Mouse (Mus musculus): Measurements from ENCODE around the gene Mst1. TPM values are rescaled to one million over a fixed set of nuclear protein-coding genes. Genes with fewer than 3 reads are reported as not detected.

Mst1 gene
- polyA plus RNA-seq, 1 experiment from 2014 or later, result 62.0 TPM

GRCm38 (mm10) chr9:108049561-108050251 lies 30.5 kb upstream of the Mst1 start:
- Histone ChIP-seq H3K4me2 (ENCODE audit: low read depth, low read length) (peak overlapping the region; percentile 97), H3K4me3 (ENCODE audit: low read depth, low read length) (peak overlapping the region; percentile 77), H3K4me1 (ENCODE audit: control insufficient read depth, low read depth, low read length) (peaks cover 49% of the 10 kb centered on the region), H3K36me3 (ENCODE audit: control insufficient read depth, insufficient read depth) (peaks cover 53% of the 10 kb centered on the region), H3K27me3 (ENCODE audit: control insufficient read depth, insufficient read depth, low read depth, low read length) (no peaks in the 10 kb centered on the region), H3K9ac (ENCODE audit: low read depth, low read length) (peak overlapping the region; percentile 68), H3K27ac (ENCODE audit: low read length) (peak overlapping the region; percentile 57), H3K9me3 (replicated peaks; ENCODE audit: control insufficient read depth, low read length) (no peaks in the 10 kb centered on the region)
- WGBS (ENCODE audit: insufficient replicate concordance), result 33% methylated on average over 15 of the region's 15 CpGs
- ATAC-seq (ENCODE audit: low read depth), result no peak

GRCm38 (mm10) chr9:108051184-108051930 lies 28.9 kb upstream of the Mst1 start:
- no peaks in the 10 kb centered on the region for H3K27me3 ChIP-seq (ENCODE audit: control insufficient read depth, insufficient read depth, low read depth, low read length)
- no peak overlapping the region for H3K9ac ChIP-seq (ENCODE audit: low read depth, low read length)
- no peak overlapping the region for H3K4me3 ChIP-seq (ENCODE audit: low read depth, low read length)
- H3K9me3 ChIP-seq (replicated peaks; ENCODE audit: control insufficient read depth, low read length), result no peaks in the 10 kb centered on the region
- no peak overlapping the region for H3K4me2 ChIP-seq (ENCODE audit: low read depth, low read length)
- no peak overlapping the region for H3K27ac ChIP-seq (ENCODE audit: low read length)
- peaks cover 47% of the 10 kb centered on the region for H3K4me1 ChIP-seq (ENCODE audit: control insufficient read depth, low read depth, low read length)
- peaks cover 53% of the 10 kb centered on the region for H3K36me3 ChIP-seq (ENCODE audit: control insufficient read depth, insufficient read depth)
- 90% methylated on average over 15 of the region's 15 CpGs for WGBS (ENCODE audit: insufficient replicate concordance)
- no peak for ATAC-seq (ENCODE audit: low read depth)

GRCm38 (mm10) chr9:108051931-108052220 lies 28.4 kb upstream of the Mst1 start:
- Histone ChIP-seq H3K9me3 (replicated peaks; ENCODE audit: control insufficient read depth, low read length) (no peaks in the 10 kb centered on the region), H3K27me3 (ENCODE audit: control insufficient read depth, insufficient read depth, low read depth, low read length) (no peaks in the 10 kb centered on the region), H3K4me1 (ENCODE audit: control insufficient read depth, low read depth, low read length) (peaks cover 42% of the 10 kb centered on the region), H3K4me2 (ENCODE audit: low read depth, low read length) (no peak overlapping the region), H3K9ac (ENCODE audit: low read depth, low read length) (no peak overlapping the region), H3K36me3 (ENCODE audit: control insufficient read depth, insufficient read depth) (peaks cover 53% of the 10 kb centered on the region), H3K4me3 (ENCODE audit: low read depth, low read length) (no peak overlapping the region), H3K27ac (ENCODE audit: low read length) (no peak overlapping the region)
- no peak for ATAC-seq (ENCODE audit: low read depth)
- WGBS (ENCODE audit: insufficient replicate concordance), result 72% methylated on average over 4 of the region's 4 CpGs

GRCm38 (mm10) chr9:108052411-108052810 lies 27.8 kb upstream of the Mst1 start:
- Histone ChIP-seq H3K36me3 (ENCODE audit: control insufficient read depth, insufficient read depth) (peaks cover 55% of the 10 kb centered on the region), H3K9ac (ENCODE audit: low read depth, low read length) (no peak overlapping the region), H3K27ac (ENCODE audit: low read length) (0 out of 2 replicates have a peak overlapping the region, but pooled peaks have one; percentile 31), H3K27me3 (ENCODE audit: control insufficient read depth, insufficient read depth, low read depth, low read length) (no peaks in the 10 kb centered on the region), H3K4me3 (ENCODE audit: low read depth, low read length) (no peak overlapping the region), H3K4me2 (ENCODE audit: low read depth, low read length) (no peak overlapping the region), H3K4me1 (ENCODE audit: control insufficient read depth, low read depth, low read length) (peaks cover 36% of the 10 kb centered on the region), H3K9me3 (replicated peaks; ENCODE audit: control insufficient read depth, low read length) (no peaks in the 10 kb centered on the region)
- ATAC-seq (ENCODE audit: low read depth), result no peak
- 69% methylated on average over 7 of the region's 7 CpGs for WGBS (ENCODE audit: insufficient replicate concordance)

- Histone ChIP-seq H3K36me3 (ENCODE audit: control insufficient read depth, insufficient read depth) (peaks cover 61% of the 10 kb centered on the region), H3K4me3 (ENCODE audit: low read depth, low read length) (no peak within 1 kb of the TSS), H3K27me3 (ENCODE audit: control insufficient read depth, insufficient read depth, low read depth, low read length) (no peaks in the 10 kb centered on the region), H3K9ac (ENCODE audit: low read depth, low read length) (no peak within 1 kb of the TSS), H3K9me3 (replicated peaks; ENCODE audit: control insufficient read depth, low read length) (no peaks in the 10 kb centered on the region), H3K4me2 (ENCODE audit: low read depth, low read length) (peak within 1 kb of the TSS; percentile 44), H3K4me1 (ENCODE audit: control insufficient read depth, low read depth, low read length) (peaks cover 30% of the 10 kb centered on the region), H3K27ac (ENCODE audit: low read length) (peak within 1 kb of the TSS; percentile 33; the same call in 1 of the 2 replicates)
- ATAC-seq (ENCODE audit: low read depth), result peak; percentile 28
- WGBS (ENCODE audit: insufficient replicate concordance), result 50% methylated on average over 20 of the region's 20 CpGs
Measured at GRCm38 (mm10) chr9:108052885-108053664, 27.2 kb upstream of the Mst1 start, which contains the start of gene Amigo3. Amigo3 (plus strand) TSS chr9:108053159.

GRCm38 (mm10) chr9:108053665-108054225 lies 26.5 kb upstream of the Mst1 start:
- peaks cover 68% of the 10 kb centered on the region for H3K36me3 ChIP-seq (ENCODE audit: control insufficient read depth, insufficient read depth)

GRCm38 (mm10) chr9:108054331-108055040 lies 25.8 kb upstream of the Mst1 start:
- no peak overlapping the region for H3K9ac ChIP-seq (ENCODE audit: low read depth, low read length)
- peaks cover 22% of the 10 kb centered on the region for H3K4me1 ChIP-seq (ENCODE audit: control insufficient read depth, low read depth, low read length)
- H3K4me2 ChIP-seq (ENCODE audit: low read depth, low read length), result no peak overlapping the region
- no peak for ATAC-seq (ENCODE audit: low read depth)
- H3K27me3 ChIP-seq (ENCODE audit: control insufficient read depth, insufficient read depth, low read depth, low read length), result no peaks in the 10 kb centered on the region
- peaks cover 75% of the 10 kb centered on the region for H3K36me3 ChIP-seq (ENCODE audit: control insufficient read depth, insufficient read depth)
- H3K27ac ChIP-seq (ENCODE audit: low read length), result no peak overlapping the region
- no peak overlapping the region for H3K4me3 ChIP-seq (ENCODE audit: low read depth, low read length)
- no peaks in the 10 kb centered on the region for H3K9me3 ChIP-seq (replicated peaks; ENCODE audit: control insufficient read depth, low read length)
- 92% methylated on average over 22 of the region's 22 CpGs for WGBS (ENCODE audit: insufficient replicate concordance)

More at GRCm38 (mm10) chr9:108053665-108054225, 26.5 kb upstream of the Mst1 start:
- Histone ChIP-seq H3K9ac (ENCODE audit: low read depth, low read length) (no peak overlapping the region), H3K4me1 (ENCODE audit: control insufficient read depth, low read depth, low read length) (peaks cover 23% of the 10 kb centered on the region), H3K9me3 (replicated peaks; ENCODE audit: control insufficient read depth, low read length) (no peaks in the 10 kb centered on the region), H3K27me3 (ENCODE audit: control insufficient read depth, insufficient read depth, low read depth, low read length) (no peaks in the 10 kb centered on the region), H3K4me3 (ENCODE audit: low read depth, low read length) (no peak overlapping the region), H3K4me2 (ENCODE audit: low read depth, low read length) (no peak overlapping the region), H3K27ac (ENCODE audit: low read length) (no peak overlapping the region; the same call in 1 of the 2 replicates)
- ATAC-seq (ENCODE audit: low read depth), result no peak
- 88% methylated on average over 15 of the region's 15 CpGs for WGBS (ENCODE audit: insufficient replicate concordance)

GRCm38 (mm10) chr9:108055061-108055460 lies 25.2 kb upstream of the Mst1 start:
- 24% methylated on average over 1 of the region's 1 CpGs for WGBS (ENCODE audit: insufficient replicate concordance)
- no peaks in the 10 kb centered on the region for H3K9me3 ChIP-seq (replicated peaks; ENCODE audit: control insufficient read depth, low read length)
- H3K9ac ChIP-seq (ENCODE audit: low read depth, low read length), result no peak overlapping the region
- no peak overlapping the region for H3K4me3 ChIP-seq (ENCODE audit: low read depth, low read length)
- H3K36me3 ChIP-seq (ENCODE audit: control insufficient read depth, insufficient read depth), result peaks cover 81% of the 10 kb centered on the region
- no peak for ATAC-seq (ENCODE audit: low read depth)
- H3K27ac ChIP-seq (ENCODE audit: low read length), result no peak overlapping the region
- H3K4me1 ChIP-seq (ENCODE audit: control insufficient read depth, low read depth, low read length), result peaks cover 16% of the 10 kb centered on the region
- H3K27me3 ChIP-seq (ENCODE audit: control insufficient read depth, insufficient read depth, low read depth, low read length), result no peaks in the 10 kb centered on the region
- no peak overlapping the region for H3K4me2 ChIP-seq (ENCODE audit: low read depth, low read length)
